Mouse (Mus musculus): ENCODE measurements around the gene Rgs6. TPM values are rescaled to one million over a fixed set of nuclear protein-coding genes. Genes with fewer than 3 reads are reported as not detected.
A peak's percentile ranks its signal among the peaks of the same experiment; 100 is the strongest.

Rgs6 gene
- total RNA-seq, 2 experiments from 2014 or later, result 9.8 to 12.9 TPM

DNA sequence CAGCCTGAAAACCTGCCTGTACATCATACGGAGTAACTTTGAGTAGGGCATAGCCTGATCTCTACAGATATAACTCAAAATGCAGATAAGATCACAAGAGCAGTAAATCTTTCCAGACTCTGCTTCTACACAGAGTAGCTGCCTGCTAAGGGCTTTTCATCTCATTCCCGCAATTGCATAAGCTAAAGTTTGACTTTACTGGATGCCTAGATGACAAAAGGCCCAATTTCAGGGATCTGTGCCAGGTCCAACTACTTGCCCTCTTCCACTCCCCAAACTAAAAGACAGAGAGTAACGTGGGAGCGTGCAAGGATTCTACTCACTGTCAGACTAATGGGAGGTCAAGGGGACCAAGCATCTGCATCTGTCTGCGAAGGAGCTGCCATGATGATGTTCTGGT, 292.6 kb downstream of the Rgs6 start:
- no peak for DNase-seq

DNA sequence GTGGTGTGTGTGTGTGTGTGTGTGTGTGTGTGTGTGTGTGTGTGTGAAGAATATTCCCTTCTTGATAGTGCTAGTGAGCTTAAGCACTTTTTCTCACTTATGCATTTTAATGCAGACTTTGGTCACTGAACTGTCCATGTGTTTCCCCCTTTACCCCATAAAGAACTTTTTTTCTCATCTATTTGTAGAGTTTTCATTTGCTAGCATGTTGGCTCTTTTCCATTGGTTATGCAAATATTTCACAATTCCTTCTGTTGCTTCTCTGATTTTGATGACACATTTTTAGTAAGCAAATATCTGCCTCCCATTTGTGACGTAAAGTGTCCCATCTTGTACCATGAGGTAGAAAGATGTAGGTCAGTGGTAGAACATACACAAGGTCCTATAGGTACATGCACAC, 295.0 kb downstream of the Rgs6 start:
- DNase-seq, result no peak

DNA sequence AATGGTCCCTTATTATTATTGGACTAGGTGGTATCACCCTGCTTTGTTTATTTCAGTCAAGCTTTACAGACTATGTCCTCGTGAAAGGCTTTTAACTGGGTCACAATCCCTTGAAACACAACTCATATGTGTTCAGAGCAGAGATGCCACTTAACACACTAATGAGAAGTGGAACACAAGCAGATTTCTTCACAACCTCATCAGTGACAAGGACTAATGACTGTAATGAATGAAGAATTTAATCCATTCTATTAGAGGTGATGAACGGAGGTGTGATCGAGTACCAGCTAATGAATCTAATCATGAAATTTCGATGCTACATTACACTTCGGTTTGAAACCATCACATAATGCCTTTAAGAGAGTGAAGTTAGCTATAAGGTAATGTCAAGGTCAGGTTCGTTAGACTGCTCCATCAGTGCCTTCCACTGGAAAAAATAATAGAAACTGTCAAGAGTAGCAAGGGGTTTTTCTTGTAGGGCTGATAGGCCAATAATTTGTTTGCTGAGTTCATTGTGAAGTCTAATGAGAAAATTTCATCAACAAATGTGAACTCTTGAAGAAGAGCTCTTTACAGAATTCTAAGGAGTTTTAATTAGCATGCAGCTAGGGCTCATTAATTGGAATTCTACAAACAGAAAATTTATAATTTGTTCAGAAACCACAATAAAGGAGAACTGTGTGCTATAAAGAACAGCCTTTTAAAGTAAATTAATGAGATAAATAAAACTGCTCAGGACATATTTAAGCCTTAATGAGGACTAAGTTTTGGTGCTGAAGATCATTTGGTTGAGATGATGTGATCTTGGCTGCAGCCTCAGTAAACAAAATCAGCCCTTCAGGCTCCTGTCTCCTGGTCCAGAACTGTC, 307.1 kb downstream of the Rgs6 start:
- no peak for DNase-seq

DNA sequence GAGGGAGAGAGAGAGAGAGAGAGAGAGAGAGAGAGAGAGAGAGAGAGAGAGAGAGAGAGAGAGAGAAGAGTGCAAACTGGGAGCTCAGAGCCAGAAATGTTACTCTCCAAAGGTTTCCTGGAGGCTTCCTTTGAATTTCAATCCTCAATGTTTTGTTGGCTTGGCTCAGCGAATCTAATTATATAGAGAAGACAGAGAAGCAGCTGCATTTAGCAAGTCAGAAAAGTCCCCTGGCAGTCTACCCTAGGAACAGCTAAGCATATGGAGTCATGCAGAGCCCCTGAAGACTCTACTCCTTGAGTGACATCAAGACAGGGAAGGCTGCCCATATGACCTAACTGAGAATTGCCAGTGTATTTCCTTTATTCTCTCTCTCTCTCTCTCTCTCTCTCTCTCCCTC, 317.7 kb downstream of the Rgs6 start:
- DNase-seq, result no peak

DNA sequence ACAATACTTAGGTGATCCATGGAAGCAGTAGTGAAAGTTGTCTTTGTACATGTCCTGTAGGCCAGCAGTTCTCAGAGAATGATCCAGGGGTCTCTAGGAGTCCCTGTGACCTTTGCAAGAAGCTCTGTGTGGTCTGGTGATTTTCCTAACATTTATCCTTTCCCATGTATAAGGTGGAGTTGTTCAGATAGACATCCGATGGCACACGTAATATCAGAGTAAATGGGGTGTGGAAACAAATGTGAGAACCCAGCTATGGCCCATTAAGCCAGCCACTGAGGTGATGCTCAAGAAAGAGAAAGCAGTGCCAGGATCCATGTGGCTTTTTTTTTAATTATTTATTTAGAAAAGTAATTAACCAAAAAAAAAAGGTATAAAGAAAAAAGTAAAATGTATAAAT, 322.8 kb downstream of the Rgs6 start:
- no peak for DNase-seq

DNA sequence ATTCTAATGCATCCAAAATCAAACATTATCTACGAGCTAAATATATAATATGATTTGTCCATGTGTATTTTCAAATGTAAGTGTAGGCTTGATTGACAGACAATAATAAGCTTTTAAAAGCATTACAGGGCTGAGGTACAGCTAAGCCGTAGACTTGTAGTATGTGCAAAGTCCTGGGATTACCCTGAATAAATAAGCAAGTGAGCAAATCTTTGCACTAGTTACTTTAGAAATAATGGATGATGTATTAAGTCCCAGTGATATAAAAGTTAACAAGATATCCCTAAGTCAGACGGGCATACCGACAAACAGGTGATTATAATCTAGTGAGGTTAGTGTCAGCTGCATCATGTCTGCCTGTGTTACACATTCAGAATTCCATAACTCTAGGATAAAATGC, 326.0 kb downstream of the Rgs6 start:
- no peak for DNase-seq

DNA sequence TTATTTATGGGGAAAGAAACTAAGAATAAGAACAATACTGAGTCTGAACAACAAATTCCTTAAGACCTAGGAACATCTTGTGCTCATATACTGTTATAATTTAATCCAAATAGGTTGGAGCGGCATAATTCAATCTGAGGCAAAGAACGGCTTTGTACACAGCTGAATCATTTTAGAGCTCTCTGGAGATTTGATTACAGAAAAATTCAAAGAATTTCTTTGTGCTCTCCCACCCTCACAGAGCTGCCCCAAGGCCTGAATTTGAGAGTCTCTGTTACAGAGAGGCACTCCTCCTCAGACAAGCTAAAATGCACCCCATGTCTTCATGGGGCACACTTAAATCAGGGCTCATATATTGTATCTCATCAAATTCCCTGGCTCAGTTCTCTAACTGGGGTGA, 332.1 kb downstream of the Rgs6 start:
- DNase-seq, result no peak

DNA sequence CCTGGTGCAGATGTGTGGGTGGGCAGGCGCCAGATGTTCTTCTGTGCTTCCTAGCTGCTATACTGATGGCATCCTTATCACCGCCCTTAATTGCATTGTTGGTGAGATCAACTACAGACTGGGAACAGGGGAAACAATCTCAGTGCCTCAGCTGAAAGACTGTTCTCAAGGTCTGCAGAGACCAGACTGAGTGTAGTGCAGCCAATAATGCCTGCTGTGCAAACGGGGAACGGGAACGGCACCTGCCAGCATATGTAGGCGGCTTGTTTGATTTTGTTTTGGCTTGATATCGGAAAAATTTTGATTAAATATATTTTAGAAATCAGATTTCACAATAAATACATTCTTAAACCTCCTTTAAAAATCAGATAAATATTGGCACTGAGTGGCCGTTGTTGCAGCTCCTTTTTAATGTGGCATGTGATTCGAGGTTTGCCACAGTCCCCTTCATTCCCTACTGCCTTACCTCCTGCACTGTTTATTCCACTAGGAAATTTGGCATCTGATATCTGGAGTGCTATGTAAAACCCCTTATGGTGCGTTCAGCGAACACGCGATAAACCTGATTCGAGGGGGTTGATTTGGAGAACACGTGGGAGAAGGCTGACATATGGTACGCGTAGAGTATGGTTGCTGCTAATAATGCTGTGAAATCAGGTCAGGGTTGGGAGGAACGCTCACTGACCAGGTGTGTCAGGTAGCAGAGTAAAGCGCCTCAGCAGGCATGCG, 333.4 kb downstream of the Rgs6 start:
- DNase-seq, result peak; percentile 19 to 27

DNA sequence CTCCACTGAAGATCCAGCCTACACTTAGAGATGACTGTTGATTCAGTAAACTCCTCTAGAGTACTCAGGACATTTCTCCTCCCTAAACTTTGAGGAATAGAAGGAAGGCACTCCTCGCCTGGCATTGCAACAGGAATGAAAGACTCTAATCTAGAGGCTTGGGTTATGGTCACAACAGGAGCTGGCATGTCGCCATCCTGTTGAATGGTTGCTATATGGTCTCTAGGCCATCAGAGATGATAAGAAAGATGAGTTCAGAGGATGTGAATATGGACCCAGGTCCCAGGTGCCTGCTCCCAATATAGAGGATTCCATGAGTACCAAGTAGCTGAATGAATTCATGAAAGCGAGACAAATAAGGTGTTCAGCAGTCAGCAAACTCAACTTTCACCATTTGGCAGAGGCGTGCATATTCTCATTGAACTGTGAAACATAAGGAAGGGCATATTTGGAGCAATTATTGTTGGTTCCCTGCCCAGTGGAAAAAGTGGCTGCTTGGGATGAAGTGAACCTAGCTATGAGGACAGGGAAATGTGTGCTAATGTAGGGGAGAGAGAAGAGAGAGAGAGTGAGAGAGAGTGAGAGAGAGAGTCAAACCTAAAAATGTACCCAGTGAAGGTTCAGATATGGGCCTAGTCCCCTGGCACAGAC, 334.9 kb downstream of the Rgs6 start:
- DNase-seq, result peak in 1 of 2 experiments; percentile 10

DNA sequence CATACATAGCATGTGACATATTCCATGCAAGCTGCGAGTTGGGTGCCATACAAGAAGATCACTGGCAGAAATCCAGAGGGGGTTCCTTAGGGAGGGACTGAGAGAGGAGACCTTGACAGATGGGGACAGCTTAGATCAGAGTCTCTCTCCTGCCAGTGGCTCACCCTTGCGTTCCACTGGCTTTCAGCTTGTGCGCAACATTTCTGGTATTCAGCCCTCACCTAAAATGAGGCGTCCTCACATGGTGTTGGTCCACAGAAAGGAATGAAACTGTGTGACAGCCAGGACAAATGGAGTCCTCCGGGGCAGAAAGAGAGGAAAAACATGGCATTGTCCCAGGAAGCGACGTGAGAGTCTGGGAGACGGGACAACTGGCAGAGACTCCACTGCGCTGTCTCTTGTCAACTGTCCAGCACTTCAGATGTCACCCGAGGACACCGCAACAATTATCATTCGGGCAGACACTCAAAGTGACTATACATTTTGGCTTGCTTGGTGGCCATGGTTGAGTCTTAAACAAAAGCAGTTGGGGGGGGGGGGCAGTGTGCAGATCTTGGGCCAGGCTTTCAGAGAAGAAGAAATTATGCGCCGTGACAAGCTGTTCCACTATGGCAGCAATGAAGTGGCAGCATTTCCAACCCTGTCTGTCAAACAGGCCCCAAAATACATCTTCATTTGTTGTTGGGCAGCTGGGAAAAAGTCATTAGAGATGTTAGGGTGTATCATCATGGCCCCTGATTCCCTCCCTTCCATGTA, 344.8 kb downstream of the Rgs6 start:
- DNase-seq, result no peak

DNA sequence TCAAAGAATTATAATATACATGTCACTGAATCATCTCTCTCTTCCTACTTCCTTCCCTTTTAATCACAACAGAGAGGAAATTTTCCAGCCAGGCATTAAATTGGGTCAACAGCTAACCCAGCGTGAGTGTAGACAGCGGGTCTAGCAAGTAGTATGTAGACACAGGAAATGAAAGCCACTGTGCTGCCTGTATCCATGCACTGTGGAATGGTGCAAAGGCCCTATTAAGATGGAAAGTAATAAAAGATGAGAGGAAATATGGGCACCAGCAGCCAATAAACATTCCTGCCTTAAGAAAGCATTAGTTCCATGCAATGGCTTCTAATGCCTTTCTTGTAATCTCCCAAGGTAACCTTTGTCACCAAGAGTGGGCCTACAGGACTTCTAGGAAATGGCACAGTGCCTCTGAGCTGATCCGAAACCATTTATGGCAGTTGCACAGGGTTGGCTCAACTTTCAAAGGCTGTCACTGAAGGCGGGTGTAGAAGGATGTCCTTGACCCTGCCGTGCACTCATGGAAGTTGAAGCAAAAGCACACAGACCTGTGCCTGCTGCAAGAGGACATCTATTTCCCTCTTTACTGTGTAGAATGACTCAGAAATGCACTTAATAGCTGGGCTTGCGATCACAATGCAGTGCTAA, 347.1 kb downstream of the Rgs6 start:
- DNase-seq, result no peak

DNA sequence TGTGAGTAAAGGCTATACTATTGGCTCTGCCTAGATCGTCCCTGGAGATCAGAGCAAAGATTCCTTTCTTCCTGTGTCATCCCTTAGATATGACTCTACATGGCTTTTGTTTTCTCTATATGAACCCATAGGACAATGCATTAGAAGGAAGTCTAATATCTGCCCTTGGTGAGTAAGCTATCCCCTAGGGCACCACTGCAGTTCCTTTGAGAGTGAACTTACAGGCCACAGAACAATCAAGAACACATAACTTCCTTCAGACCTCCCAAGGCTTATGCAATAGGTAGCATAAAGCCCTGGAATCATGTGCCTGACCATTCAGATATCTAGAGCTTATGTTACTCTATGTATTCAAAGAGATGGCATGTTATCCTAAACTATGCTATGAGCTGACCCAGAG, 347.7 kb downstream of the Rgs6 start:
- no peak for DNase-seq

DNA sequence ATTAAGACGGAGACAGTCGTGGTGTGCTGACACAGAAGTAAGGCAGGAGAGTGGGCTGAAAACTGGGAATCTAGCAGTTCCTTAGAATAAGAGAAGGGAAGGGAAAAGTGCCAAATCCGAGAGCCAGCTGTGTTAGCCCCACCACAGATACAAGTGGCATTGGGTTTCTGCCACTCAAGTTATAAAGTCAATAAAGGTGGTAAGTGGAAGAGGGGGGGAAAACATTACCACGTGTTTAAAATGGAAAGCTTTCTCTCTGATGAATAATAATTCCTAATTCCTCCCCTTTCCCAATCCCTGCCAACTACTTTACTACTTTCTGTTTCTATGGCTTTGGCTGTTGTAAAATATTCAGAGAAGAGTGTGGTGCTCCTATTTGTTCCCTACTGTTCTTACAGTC, 352.4 kb downstream of the Rgs6 start:
- DNase-seq, result no peak

DNA sequence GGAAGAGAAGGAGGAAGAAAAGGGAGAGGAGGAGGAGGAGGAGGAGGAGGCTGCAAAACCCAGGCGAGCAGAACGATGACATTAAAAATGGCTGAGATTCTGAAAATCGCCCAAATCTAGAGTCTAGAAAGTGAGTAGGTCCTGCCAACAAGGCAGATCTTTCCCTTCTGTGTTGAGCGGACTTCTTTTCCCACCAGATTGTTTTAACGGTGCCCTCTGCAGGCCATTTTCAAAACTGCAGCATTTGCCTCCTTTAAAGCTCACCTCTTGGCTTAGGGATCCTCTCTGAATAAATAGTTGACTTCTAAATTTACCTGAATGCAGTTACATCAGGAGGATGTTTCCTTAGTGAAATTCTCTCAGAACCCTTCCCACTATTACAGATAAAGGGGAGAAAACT, 358.4 kb downstream of the Rgs6 start:
- DNase-seq, result peak; percentile 78 to 83

DNA sequence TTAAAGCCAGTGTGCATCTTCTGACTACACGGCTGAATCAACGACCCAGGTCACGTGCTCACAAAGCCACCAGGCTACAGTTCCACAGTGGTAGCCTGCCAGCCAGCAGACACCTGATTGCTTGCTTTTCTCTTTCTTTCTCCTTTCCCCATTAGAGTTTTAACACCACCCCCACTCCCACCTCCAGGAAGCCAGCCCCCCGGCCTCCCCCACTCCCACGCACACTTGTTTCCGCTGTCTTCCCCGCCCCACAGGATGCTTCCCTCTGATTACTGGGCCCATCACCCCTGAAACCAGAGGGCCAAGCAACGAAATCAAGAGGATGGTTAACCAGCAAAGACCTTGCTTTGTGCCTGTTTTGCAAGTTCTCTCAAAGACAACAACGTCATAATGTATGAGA, 373.0 kb downstream of the Rgs6 start:
- DNase-seq, result no peak

DNA sequence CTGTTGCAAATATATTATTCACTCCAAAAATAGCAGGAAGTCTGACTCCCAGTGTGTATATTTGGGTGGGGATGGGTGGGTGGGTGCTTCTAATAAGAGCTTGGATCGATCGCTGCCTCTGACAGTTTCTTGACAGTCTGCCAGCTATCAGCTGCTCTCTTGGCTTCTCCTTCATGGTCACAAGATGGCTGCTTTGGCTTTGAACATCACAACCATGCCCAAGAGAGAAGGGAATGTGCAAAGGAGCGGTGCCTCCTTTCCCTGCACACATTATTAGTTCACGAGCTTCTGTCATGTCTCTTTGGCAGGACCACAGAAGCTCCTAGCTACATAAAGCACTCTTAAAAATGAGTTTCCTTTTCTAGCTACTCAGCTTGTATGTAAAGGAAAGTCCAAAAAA, 373.8 kb downstream of the Rgs6 start:
- DNase-seq, result no peak

DNA sequence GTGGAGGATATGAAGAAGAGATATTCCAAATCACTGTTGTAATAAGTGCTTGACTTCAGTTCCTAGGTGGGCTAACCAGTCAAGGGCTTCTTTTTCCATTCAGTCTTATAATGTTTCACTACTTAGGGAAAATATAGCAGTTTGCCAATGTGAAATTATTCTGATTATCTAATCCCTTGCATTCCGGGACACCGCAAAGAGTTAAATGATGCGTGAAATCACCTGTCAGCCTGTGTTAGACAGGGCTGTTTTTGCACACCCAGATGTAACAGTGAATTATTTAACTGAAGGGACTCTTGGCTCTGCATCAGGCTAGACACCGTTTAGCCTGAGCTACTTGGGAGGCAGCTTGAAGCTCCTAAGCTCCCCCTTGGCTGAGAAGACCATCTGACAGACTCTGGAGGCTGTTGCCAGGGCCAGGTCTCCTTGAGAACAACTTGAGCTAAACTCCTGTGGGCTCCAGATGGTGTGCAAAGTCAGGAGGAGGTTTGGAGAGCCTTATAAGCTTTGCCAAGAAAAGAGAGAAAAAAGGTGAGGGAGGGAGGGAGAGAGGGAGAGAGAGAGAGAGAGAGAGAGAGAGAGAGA, 382.5 kb downstream of the Rgs6 start:
- DNase-seq, result peak; percentile 12 to 13

DNA sequence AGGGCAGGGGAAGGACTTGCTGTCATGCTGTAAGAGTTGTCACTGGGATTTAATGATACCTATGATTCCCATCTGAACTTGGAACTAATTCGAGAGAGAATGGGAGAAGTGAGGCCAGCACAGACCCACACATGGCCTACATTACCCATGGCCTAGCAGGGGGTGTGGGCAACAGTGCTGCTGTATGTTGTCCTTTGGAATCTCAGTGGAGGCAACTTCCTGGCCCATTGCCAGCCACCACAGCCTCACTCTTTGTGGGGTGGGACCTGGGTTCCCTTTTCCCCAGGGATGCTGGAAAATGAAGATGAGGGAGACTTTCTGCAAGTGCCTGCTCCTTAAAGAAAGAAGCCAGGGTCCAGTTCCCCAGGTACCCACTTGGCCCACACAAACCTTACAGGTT, 383.1 kb downstream of the Rgs6 start:
- DNase-seq, result no peak

DNA sequence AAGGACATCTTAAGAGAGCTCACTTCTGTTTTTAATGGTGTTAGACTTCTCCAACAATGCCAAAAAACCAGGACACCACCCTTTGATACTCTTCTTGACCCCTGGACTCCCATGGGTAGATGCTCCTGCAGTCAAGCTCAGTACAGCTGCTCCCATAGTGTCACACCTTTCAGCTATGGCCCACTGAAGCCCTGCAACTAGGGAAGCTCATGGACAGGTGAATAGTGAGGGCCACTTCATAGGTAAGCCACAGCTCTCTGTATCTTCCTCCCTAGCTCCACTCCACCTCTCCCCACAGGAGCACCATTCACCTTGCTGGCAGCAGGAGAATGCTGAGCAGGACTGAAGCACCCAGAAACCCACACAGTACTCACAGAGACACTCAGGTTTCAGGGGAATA, 384.6 kb downstream of the Rgs6 start:
- DNase-seq, result no peak

DNA sequence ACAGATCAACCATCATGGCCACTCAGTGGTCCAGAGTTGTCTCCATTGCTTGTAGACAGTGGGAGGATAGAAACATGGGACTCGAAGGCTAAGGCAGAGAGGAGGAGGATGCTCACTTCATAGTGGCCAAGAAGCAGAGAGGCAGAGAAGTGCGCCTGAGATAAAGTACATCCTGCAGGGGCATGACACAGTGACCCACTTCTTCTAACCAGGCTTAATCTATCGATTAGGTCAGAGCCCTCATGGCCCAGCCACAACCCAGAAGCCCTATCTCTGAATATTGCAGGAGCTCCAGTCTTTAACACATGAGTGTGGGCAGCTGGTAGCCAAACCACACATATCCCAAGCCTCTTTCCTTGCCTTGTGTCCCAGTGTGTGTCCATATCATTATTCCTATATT, 385.7 kb downstream of the Rgs6 start:
- DNase-seq, result no peak

DNA sequence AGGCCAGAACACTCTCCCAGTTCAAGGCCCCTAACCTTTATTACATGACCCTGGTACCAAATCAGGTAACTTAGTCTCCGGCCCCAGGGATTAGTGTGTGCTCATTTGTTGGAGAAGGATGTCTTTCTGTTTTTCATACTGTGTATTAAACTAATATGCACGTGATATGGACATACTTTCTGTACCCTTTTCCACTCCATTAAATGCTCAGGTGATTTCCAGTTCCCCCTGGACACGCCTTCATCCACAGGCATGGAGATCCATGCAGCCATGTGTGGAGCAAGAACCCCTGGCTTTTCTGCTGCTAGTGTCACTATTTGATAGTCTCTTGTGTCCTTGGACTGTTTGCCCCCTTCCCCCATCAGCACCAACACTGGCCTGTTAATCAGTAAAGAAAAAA, 390.2 kb downstream of the Rgs6 start:
- no peak for DNase-seq

DNA sequence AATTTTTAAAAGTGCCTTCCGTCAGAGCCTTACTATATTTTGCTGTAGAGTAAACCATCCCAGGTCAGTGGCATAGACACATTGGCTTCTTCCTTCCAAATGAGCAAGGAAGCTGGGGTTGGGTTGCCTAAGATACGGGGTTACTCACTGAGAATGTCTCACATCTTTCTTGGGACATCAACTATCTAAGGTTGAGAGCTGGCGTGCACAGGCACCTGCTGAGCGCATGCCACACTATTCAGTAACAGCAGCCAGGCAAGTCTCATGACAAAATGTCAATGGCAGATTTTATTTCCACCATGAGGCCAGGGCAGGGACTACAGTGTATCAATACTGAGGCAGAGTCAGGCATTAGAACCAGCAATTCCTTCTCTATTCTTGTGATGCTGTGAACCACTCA, 394.6 kb downstream of the Rgs6 start:
- DNase-seq, result no peak
